19 mouse cellular contexts compared by ENCODE assay signal in the genomic region with DNA sequence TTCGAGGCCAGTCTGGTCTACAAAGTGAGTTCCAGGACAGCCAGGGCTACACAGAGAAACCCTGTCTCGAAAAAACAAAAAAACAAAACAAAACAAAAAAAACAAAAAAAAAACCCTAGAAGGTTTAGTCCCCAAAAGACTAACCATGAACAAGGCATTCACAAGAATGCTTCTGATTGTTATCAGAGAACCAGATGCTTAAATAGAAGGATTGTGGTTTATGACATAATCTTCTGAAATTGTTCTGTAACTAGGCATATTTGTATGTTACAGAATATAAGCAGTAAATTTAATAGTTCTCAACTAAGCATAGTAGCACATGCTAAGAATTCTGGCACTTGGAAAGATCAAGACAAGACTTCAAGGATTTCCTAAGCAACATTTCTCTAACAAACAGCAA.
"Had no signal": no experiment of that assay in that cellular context is flagged by ENCODE, and none has a peak within 500 bp of the region (broad histone marks: within the 10 kb centered on the region; RNA-seq: fewer than 3 reads in every experiment).

No protein-coding gene starts in this region.

- H3K9me3 ChIP-seq: midbrain, embryonic 10.5 days; neural tube, embryonic 13.5 days; neural tube, embryonic 15.5 days; stomach, embryonic 15.5 days had no signal

- H3K4me1 ChIP-seq: midbrain, embryonic 10.5 days; neural tube, embryonic 13.5 days; neural tube, embryonic 15.5 days; stomach, embryonic 15.5 days had no signal

- H3K9ac ChIP-seq: lung, embryonic 14.5 days; neural tube, embryonic 13.5 days; neural tube, embryonic 15.5 days; stomach, embryonic 15.5 days had no signal

- H3K27ac ChIP-seq: midbrain, embryonic 10.5 days; neural tube, embryonic 13.5 days; neural tube, embryonic 15.5 days; stomach, embryonic 15.5 days; stomach, postnatal 0 days had no signal

- H3K4me2 ChIP-seq: lung, embryonic 14.5 days; neural tube, embryonic 13.5 days; neural tube, embryonic 15.5 days; stomach, embryonic 15.5 days had no signal

- DNase-seq: lung, adult 18-20 months; lung, embryonic 14.5 days; lung, postnatal 10 days; lung, postnatal 4 days; midbrain, embryonic 14.5 days; retina, postnatal 1 day; right cerebral cortex, adult 18-20 months; right cerebral cortex, postnatal 25 days; right cerebral cortex, postnatal 4 days; spleen, adult 18-20 months; thymus, adult 2 months; thymus, postnatal 36 days had no signal

- ATAC-seq: midbrain, embryonic 16.5 days had no signal

- H3K27me3 ChIP-seq: neural tube, embryonic 13.5 days; neural tube, embryonic 15.5 days; stomach, embryonic 15.5 days had no signal

- H3K4me3 ChIP-seq: midbrain, embryonic 10.5 days; myocyte; neural tube, embryonic 13.5 days; neural tube, embryonic 15.5 days; stomach, embryonic 15.5 days had no signal
